In genomic region chr1:52231939-52232765, GRCm38 (mm10) we compare ENCODE assay signal across 8 mouse cellular contexts. TPM values are rescaled to one million over a fixed set of nuclear protein-coding genes. Genes with fewer than 3 reads are reported as not detected.
DNase-seq lines count a peak whose midpoint lies in the region; ATAC-seq lines count a peak whose summit lies in the region.

No protein-coding gene starts in this region.

- H3K9me3 ChIP-seq in intestine, embryonic 15.5 days, result no peaks in the 10 kb centered on the region

- peak overlapping the region; percentile 91 for H3K9ac ChIP-seq in intestine, embryonic 15.5 days

- no peaks in the 10 kb centered on the region for H3K36me3 ChIP-seq in intestine, embryonic 15.5 days

- intact Hi-C loops in gastrocnemius, postnatal 14 days (cut with DNase I; ENCODE audit: low total_unique reads), result loop anchor here (2.0 kb wide), 1 partner anchor 49 kb away; no protein-coding TSS in a partner anchor
- intact Hi-C loops in left cerebral cortex, postnatal 25 days (cut with DNase I), result loop anchor here (2.0 to 5.0 kb wide), 2 partner anchors 50 to 63 kb away; no protein-coding TSS in a partner anchor

- peak; percentile 27 for ATAC-seq in intestine, embryonic 15.5 days

- under 1% methylated on average over 51 of the region's 69 CpGs for WGBS in intestine, embryonic 15.5 days

- no peaks in the 10 kb centered on the region for H3K27me3 ChIP-seq in intestine, embryonic 15.5 days (replicated peaks)

- peak; percentile 76 to 90 for DNase-seq in adrenal gland, adult (ENCODE audit: inconsistent age in 2 of 2, low spot score in 1 of 2)
- peak; percentile 68 for DNase-seq in embryo, embryonic 10 days (ENCODE audit: low spot score)
- DNase-seq in gastrocnemius, postnatal 14 days, result peak; percentile 57
- peak; percentile 57 to 69 for DNase-seq in left cerebral cortex, postnatal 25 days (ENCODE audit: low spot score in 2 of 2)
- peak; percentile 63 for DNase-seq in mesoderm, embryonic 11.5 days (ENCODE audit: low read depth, low spot score)
- peak; percentile 70 for DNase-seq in right cerebral cortex, postnatal 25 days
- DNase-seq in yolk sac, embryonic 10.5 days (ENCODE audit: low spot score), result peak; percentile 64

- peak overlapping the region; percentile 65 for H3K4me2 ChIP-seq in intestine, embryonic 15.5 days (replicated peaks)

- H3K27ac ChIP-seq in intestine, embryonic 15.5 days, result peak overlapping the region; percentile 97

- H3K4me3 ChIP-seq in intestine, embryonic 15.5 days (replicated peaks), result peak overlapping the region; percentile 98

- H3K4me1 ChIP-seq in intestine, embryonic 15.5 days (replicated peaks), result no peaks in the 10 kb centered on the region

RNA-seq across cellular contexts. Expression of gene Gls, which starts 0.9 kb away (rescaled TPM):
- 10 to 100 TPM; 46.5 to 50.9 TPM for total RNA-seq in gastrocnemius, postnatal 14 days (2021)
- polyA plus RNA-seq in intestine, embryonic 15.5 days (2015; fragmentation: Nextera tagmentation; extraction: Ambion mirVana), result 34.8 and 39.5 TPM in 2 replicates
- 100 to 1,000 TPM; 374 to 387 TPM for total RNA-seq in left cerebral cortex, postnatal 25 days (2021)

Comparison
In these comparisons a context has a peak if more than half of its experiments do, and no peak if none do; other contexts are left out.
1. Peak in every context shown above with its lines: DNase-seq, ATAC-seq, H3K4me3 ChIP-seq and H3K27ac ChIP-seq.
2. RNA of gene Gls, which starts 0.9 kb away (total RNA-seq): 374 to 387 TPM in left cerebral cortex, postnatal 25 days; 46.5 to 50.9 TPM in gastrocnemius, postnatal 14 days; every median in the first group is over 4 times any median in the second.